In genomic region chr3:136491683-136492082, GRCm38 (mm10) we compare ENCODE assay signal across 28 mouse cellular contexts.
A peak's percentile ranks its signal among the peaks of the same experiment; 100 is the strongest.
DNase-seq lines count a peak whose midpoint lies in the region; ATAC-seq and TF ChIP-seq lines count a peak whose summit lies in the region.
"Had no signal": no experiment of that assay in that cellular context is flagged by ENCODE, and none has a peak within 500 bp of the region (broad histone marks: within the 10 kb centered on the region; RNA-seq: fewer than 3 reads in every experiment).

No protein-coding gene starts in this region.

- no peak overlapping the region for H3K4me3 ChIP-seq in gastrocnemius, adult 2 months
- H3K4me3 ChIP-seq in left cerebral cortex, adult 2 months, result no peak overlapping the region
- no peak overlapping the region for H3K4me3 ChIP-seq in CH12.LX (replicated peaks in 1 of 3; ENCODE audit: low read depth in 2 of 3, low read length in 2 of 3, poor library complexity in 1 of 3)
- H3K4me3 ChIP-seq in stomach, postnatal 0 days (ENCODE audit: low read depth, low read length), result no peak overlapping the region
- no peak overlapping the region for H3K4me3 ChIP-seq in intestine, postnatal 0 days (ENCODE audit: low read depth, low read length)
- no peak overlapping the region for H3K4me3 ChIP-seq in lung, postnatal 0 days (ENCODE audit: low read depth, low read length)
- H3K4me3 ChIP-seq: embryonic facial prominence, embryonic 10.5 days; embryonic facial prominence, embryonic 13.5 days; erythroblast, embryonic 14.5 days; forebrain, embryonic 12.5 days; forebrain, embryonic 15.5 days; heart, embryonic 10.5 days; heart, embryonic 13.5 days; hindbrain, embryonic 12.5 days; hindbrain, embryonic 15.5 days had no signal

- peaks cover 0 to 11% of the 10 kb centered on the region in 2 experiments; a peak in 1 of 4 replicates for H3K4me1 ChIP-seq in CH12.LX (ENCODE audit: control insufficient read depth in 1 of 2, insufficient read depth in 2 of 2)
- H3K4me1 ChIP-seq in stomach, postnatal 0 days (replicated peaks; ENCODE audit: control insufficient read depth, insufficient read depth), result no peaks in the 10 kb centered on the region
- H3K4me1 ChIP-seq in intestine, postnatal 0 days (replicated peaks; ENCODE audit: control insufficient read depth, insufficient read depth, low read length), result no peaks in the 10 kb centered on the region
- H3K4me1 ChIP-seq in lung, postnatal 0 days (ENCODE audit: insufficient read depth, low read depth, low read length), result no peaks in the 10 kb centered on the region
- H3K4me1 ChIP-seq: embryonic facial prominence, embryonic 10.5 days; embryonic facial prominence, embryonic 13.5 days; forebrain, embryonic 12.5 days; forebrain, embryonic 15.5 days; heart, embryonic 10.5 days; heart, embryonic 13.5 days; hindbrain, embryonic 12.5 days; hindbrain, embryonic 15.5 days had no signal

- in situ Hi-C loops in CH12.LX (cut with MboI; ENCODE audit: low pct_ligation_motif_present, low pct_unique_long_range_greater_than_20kb, low sequenced_read_pairs), result no loop called here

- no peaks in the 10 kb centered on the region for H3K36me3 ChIP-seq in CH12.LX (replicated peaks in 1 of 2; ENCODE audit: control insufficient read depth in 1 of 2, insufficient read depth in 1 of 2, low read length in 1 of 2)
- no peaks in the 10 kb centered on the region for H3K36me3 ChIP-seq in stomach, postnatal 0 days (ENCODE audit: control insufficient read depth, insufficient read depth, low read length)
- no peaks in the 10 kb centered on the region for H3K36me3 ChIP-seq in intestine, postnatal 0 days (ENCODE audit: control insufficient read depth, insufficient read depth)
- H3K36me3 ChIP-seq in lung, postnatal 0 days (ENCODE audit: insufficient read depth, low read length), result no peaks in the 10 kb centered on the region
- H3K36me3 ChIP-seq: embryonic facial prominence, embryonic 10.5 days; embryonic facial prominence, embryonic 13.5 days; forebrain, embryonic 12.5 days; forebrain, embryonic 15.5 days; heart, embryonic 10.5 days; heart, embryonic 13.5 days; hindbrain, embryonic 12.5 days; hindbrain, embryonic 15.5 days had no signal

- ATAC-seq in stomach, postnatal 0 days (ENCODE audit: low FRiP score, low TSS enrichment), result no peak
- no peak for ATAC-seq in intestine, postnatal 0 days
- no peak for ATAC-seq in lung, postnatal 0 days
- ATAC-seq: CD4-positive, CD25-positive, alpha-beta regulatory T cell, adult 4 months; forebrain, embryonic 15.5 days had no signal

- no peak for TF ChIP-seq POLR2A in CH12.LX (IDR thresholded peaks at IDR 0.05; ENCODE audit: low read depth, low read length)

- TF ChIP-seq CTCF in gastrocnemius, adult 2 months (IDR thresholded peaks at IDR 0.05), result peak; percentile 3; the same call in 1 of the 2 replicates
- TF ChIP-seq CTCF in left cerebral cortex, adult 2 months (IDR thresholded peaks at IDR 0.05), result peak; percentile 40
- peak in 1 of 2 experiments; percentile 51; a peak in 2 of 4 replicates for TF ChIP-seq CTCF in CH12.LX (conservative IDR thresholded peaks at IDR 0.05 in 1 of 2, IDR thresholded peaks at IDR 0.05 in 1 of 2; ENCODE audit: low read depth in 2 of 2, low read length in 2 of 2)
- peak; percentile 32 for TF ChIP-seq CTCF in stomach, postnatal 0 days (IDR thresholded peaks at IDR 0.05; ENCODE audit: low read depth)
- no peak for TF ChIP-seq CTCF in intestine, postnatal 0 days (IDR thresholded peaks at IDR 0.05; ENCODE audit: low read depth)
- TF ChIP-seq CTCF in lung, postnatal 0 days (IDR thresholded peaks at IDR 0.05), result no peak

- no peak for DNase-seq in gastrocnemius, adult 2 months
- DNase-seq in gastrocnemius, adult 8-10 months (ENCODE audit: low spot score in 2 of 2), result no peak
- no peak for DNase-seq in left cerebral cortex, adult 2 months (ENCODE audit: extremely low spot score in 1 of 2, low spot score in 2 of 2)
- no peak for DNase-seq in left cerebral cortex, postnatal 4 days
- no peak for DNase-seq in CH12.LX (ENCODE audit: extremely low read depth)
- no peak for DNase-seq in stomach, postnatal 0 days (ENCODE audit: low spot score)
- DNase-seq in lung, postnatal 0 days (ENCODE audit: low spot score), result no peak
- DNase-seq: adrenal gland, adult 2 months; adrenal gland, postnatal 14 days; cerebellum, adult 11 months; cerebellum, adult 2 months; cerebellum, adult 9-11 months; cerebellum, postnatal 25 days; embryo, embryonic 11 days; gastrocnemius, postnatal 25 days; heart, adult 18-20 months; heart, postnatal 14 days had no signal

- no peak for TF ChIP-seq EP300 in CH12.LX (IDR thresholded peaks at IDR 0.05; ENCODE audit: low read length)
- TF ChIP-seq EP300 in stomach, postnatal 0 days (optimal IDR thresholded peaks at IDR 0.05), result no peak
- TF ChIP-seq EP300 in lung, postnatal 0 days (IDR thresholded peaks at IDR 0.05), result no peak

- intact Hi-C loops in gastrocnemius, adult 2 months (cut with DNase I), result no loop called here
- intact Hi-C loops in left cerebral cortex, adult 2 months (cut with DNase I), result no loop called here
- intact Hi-C loops in left cerebral cortex, postnatal 4 days (cut with DNase I), result no loop called here

- dilution Hi-C loops in CH12.LX (cut with MboI; ENCODE audit: extremely low pct_ligation_motif_present, extremely low pct_unique_long_range_greater_than_20kb, low sequenced_read_pairs), result no loop called here

- no peak overlapping the region for H3K27ac ChIP-seq in gastrocnemius, adult 2 months
- no peak overlapping the region for H3K27ac ChIP-seq in left cerebral cortex, adult 2 months
- no peak overlapping the region for H3K27ac ChIP-seq in CH12.LX (ENCODE audit: insufficient read depth, low read depth)
- H3K27ac ChIP-seq in stomach, postnatal 0 days (replicated peaks), result no peak overlapping the region
- no peak overlapping the region for H3K27ac ChIP-seq in intestine, postnatal 0 days (ENCODE audit: low read depth, low read length)
- H3K27ac ChIP-seq in lung, postnatal 0 days (ENCODE audit: low read length), result no peak overlapping the region
- H3K27ac ChIP-seq: embryonic facial prominence, embryonic 10.5 days; embryonic facial prominence, embryonic 13.5 days; forebrain, embryonic 12.5 days; forebrain, embryonic 15.5 days; heart, embryonic 10.5 days; heart, embryonic 13.5 days; hindbrain, embryonic 12.5 days; hindbrain, embryonic 15.5 days had no signal

- 83% methylated on average over 2 of the region's 2 CpGs for WGBS in stomach, postnatal 0 days
- 83% methylated on average over 2 of the region's 2 CpGs for WGBS in intestine, postnatal 0 days
- 72% methylated on average over 2 of the region's 2 CpGs for WGBS in lung, postnatal 0 days

- TF ChIP-seq RAD21 in CH12.LX (IDR thresholded peaks at IDR 0.05; ENCODE audit: low read depth, low read length), result peak; percentile 49

- no peaks in the 10 kb centered on the region for H3K9me3 ChIP-seq in CH12.LX (replicated peaks; ENCODE audit: low read length)
- H3K9me3 ChIP-seq in stomach, postnatal 0 days (ENCODE audit: control insufficient read depth, low read length), result no peaks in the 10 kb centered on the region
- no peaks in the 10 kb centered on the region for H3K9me3 ChIP-seq in intestine, postnatal 0 days (ENCODE audit: control insufficient read depth)
- no peaks in the 10 kb centered on the region for H3K9me3 ChIP-seq in lung, postnatal 0 days (ENCODE audit: low read length)
- H3K9me3 ChIP-seq: embryonic facial prominence, embryonic 10.5 days; embryonic facial prominence, embryonic 13.5 days; forebrain, embryonic 12.5 days; forebrain, embryonic 15.5 days; heart, embryonic 10.5 days; heart, embryonic 13.5 days; hindbrain, embryonic 12.5 days; hindbrain, embryonic 15.5 days had no signal

- no peaks in the 10 kb centered on the region for H3K27me3 ChIP-seq in CH12.LX (replicated peaks)
- no peaks in the 10 kb centered on the region for H3K27me3 ChIP-seq in stomach, postnatal 0 days (ENCODE audit: control insufficient read depth, insufficient read depth, low read length)
- H3K27me3 ChIP-seq in intestine, postnatal 0 days (replicated peaks; ENCODE audit: control insufficient read depth, insufficient read depth, low read length), result no peaks in the 10 kb centered on the region
- H3K27me3 ChIP-seq in lung, postnatal 0 days (replicated peaks; ENCODE audit: insufficient read depth, low read length), result no peaks in the 10 kb centered on the region
- H3K27me3 ChIP-seq: embryonic facial prominence, embryonic 13.5 days; forebrain, embryonic 12.5 days; forebrain, embryonic 15.5 days; heart, embryonic 13.5 days; hindbrain, embryonic 12.5 days; hindbrain, embryonic 15.5 days had no signal

- H3K79me2 ChIP-seq in CH12.LX (replicated peaks; ENCODE audit: control insufficient read depth, extremely low read depth, insufficient read depth, poor library complexity, severe bottlenecking), result no peaks in the 10 kb centered on the region

- H3K4me2 ChIP-seq in CH12.LX (ENCODE audit: insufficient read depth, low read depth, poor library complexity, severe bottlenecking), result no peak overlapping the region
- no peak overlapping the region for H3K4me2 ChIP-seq in stomach, postnatal 0 days (replicated peaks; ENCODE audit: low read depth)
- H3K4me2 ChIP-seq in intestine, postnatal 0 days (replicated peaks; ENCODE audit: low read depth), result no peak overlapping the region
- H3K4me2 ChIP-seq in lung, postnatal 0 days (replicated peaks; ENCODE audit: low read depth, low read length), result no peak overlapping the region
- H3K4me2 ChIP-seq: embryonic facial prominence, embryonic 13.5 days; forebrain, embryonic 12.5 days; forebrain, embryonic 15.5 days; heart, embryonic 13.5 days; hindbrain, embryonic 12.5 days; hindbrain, embryonic 15.5 days had no signal

- no peak overlapping the region for H3K9ac ChIP-seq in CH12.LX (ENCODE audit: insufficient read depth, low read depth)
- no peak overlapping the region for H3K9ac ChIP-seq in stomach, postnatal 0 days (ENCODE audit: low read length)
- H3K9ac ChIP-seq in intestine, postnatal 0 days (ENCODE audit: low read depth, low read length), result no peak overlapping the region
- no peak overlapping the region for H3K9ac ChIP-seq in lung, postnatal 0 days (replicated peaks; ENCODE audit: low read depth)
- H3K9ac ChIP-seq: embryonic facial prominence, embryonic 13.5 days; forebrain, embryonic 12.5 days; forebrain, embryonic 15.5 days; heart, embryonic 13.5 days; hindbrain, embryonic 12.5 days; hindbrain, embryonic 15.5 days had no signal

TF ChIP-seq in CH12.LX, 34 proteins besides CTCF, POLR2A, EP300 and RAD21:
- TF ChIP-seq SMC3 (IDR thresholded peaks at IDR 0.05; ENCODE audit: low read depth, low read length) (peak; percentile 16; the same call in 1 of the 2 replicates), BHLHE40 (IDR thresholded peaks at IDR 0.05; ENCODE audit: low read depth, low read length) (no peak), ZNF384 (IDR thresholded peaks at IDR 0.05; ENCODE audit: low read depth, low read length) (peak; percentile 77)
TF ChIP-seq in CH12.LX: peak in this region for 2.

Comparison
In these comparisons a context has a peak if more than half of its experiments do, and no peak if none do; other contexts are left out.
1. CTCF ChIP-seq: peak in gastrocnemius, adult 2 months (single experiment), left cerebral cortex, adult 2 months (single experiment) and stomach, postnatal 0 days (single experiment); none in intestine, postnatal 0 days (single experiment) and lung, postnatal 0 days (single experiment).